Mouse (Mus musculus): Measurements from ENCODE around the gene Gimd1. TPM values are rescaled to one million over a fixed set of nuclear protein-coding genes. Genes with fewer than 3 reads are reported as not detected.

Gimd1 gene
- polyA plus RNA-seq, 1 experiment from 2014 or later = not detected

DNA sequence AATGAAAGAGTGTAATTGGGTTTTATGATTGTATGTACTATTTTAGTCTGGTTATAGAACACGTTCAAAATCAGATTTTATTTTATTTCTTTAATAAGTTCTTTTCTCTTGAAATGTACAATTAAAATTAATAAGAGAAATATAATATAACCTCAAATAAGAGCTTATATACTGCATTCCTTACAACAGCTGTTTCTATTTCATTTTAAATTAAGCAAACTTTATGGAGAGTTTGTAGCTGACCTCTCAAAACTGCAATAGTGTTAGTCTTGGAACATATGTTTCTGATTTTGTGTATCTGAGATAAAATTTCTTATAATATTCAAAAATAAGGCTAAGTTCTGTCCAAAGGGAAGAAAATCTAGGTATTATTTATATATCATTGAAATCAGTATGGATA, 39.0 kb upstream of the Gimd1 start:
- Histone ChIP-seq H3K36me3 (ENCODE audit: insufficient read depth, low read length) (no peaks in the 10 kb centered on the region), H3K27ac (ENCODE audit: low read length) (no peak overlapping the region), H3K4me2 (replicated peaks; ENCODE audit: low read depth, low read length) (no peak overlapping the region), H3K9ac (replicated peaks; ENCODE audit: low read depth) (no peak overlapping the region), H3K4me1 (ENCODE audit: insufficient read depth, low read depth, low read length) (no peaks in the 10 kb centered on the region), H3K4me3 (ENCODE audit: low read depth, low read length) (no peak overlapping the region), H3K9me3 (ENCODE audit: low read length) (no peaks in the 10 kb centered on the region), H3K27me3 (replicated peaks; ENCODE audit: insufficient read depth, low read length) (no peaks in the 10 kb centered on the region)
- DNase-seq (ENCODE audit: low spot score) = no peak
- WGBS = 48% methylated on average over 1 of the region's 1 CpGs
- no peak for TF ChIP-seq EP300 (IDR thresholded peaks at IDR 0.05)
- no peak for TF ChIP-seq CTCF (IDR thresholded peaks at IDR 0.05)
- no peak for ATAC-seq

- ATAC-seq (no peak), DNase-seq (ENCODE audit: low spot score) (peak; percentile 16)
- Histone ChIP-seq H3K27me3 (replicated peaks; ENCODE audit: insufficient read depth, low read length) (no peaks in the 10 kb centered on the region), H3K4me2 (replicated peaks; ENCODE audit: low read depth, low read length) (no peak overlapping the region), H3K27ac (ENCODE audit: low read length) (no peak overlapping the region), H3K9ac (replicated peaks; ENCODE audit: low read depth) (no peak overlapping the region), H3K4me3 (ENCODE audit: low read depth, low read length) (no peak overlapping the region), H3K9me3 (ENCODE audit: low read length) (no peaks in the 10 kb centered on the region), H3K4me1 (ENCODE audit: insufficient read depth, low read depth, low read length) (no peaks in the 10 kb centered on the region), H3K36me3 (ENCODE audit: insufficient read depth, low read length) (no peaks in the 10 kb centered on the region)
- WGBS = 24% methylated on average over 8 of the region's 8 CpGs
- no peak for TF ChIP-seq EP300 (IDR thresholded peaks at IDR 0.05)
- peak; percentile 36 for TF ChIP-seq CTCF (IDR thresholded peaks at IDR 0.05)
These were observed 879 bp upstream of the Gimd1 start for GRCm38 (mm10) chr3:132628741-132629140.

GRCm38 (mm10) chr3:132633261-132633660, 3.6 kb downstream of the Gimd1 start:
- Histone ChIP-seq H3K4me1 (ENCODE audit: insufficient read depth, low read depth, low read length) (no peaks in the 10 kb centered on the region), H3K9ac (replicated peaks; ENCODE audit: low read depth) (no peak overlapping the region), H3K4me3 (ENCODE audit: low read depth, low read length) (no peak overlapping the region), H3K27ac (ENCODE audit: low read length) (no peak overlapping the region), H3K36me3 (ENCODE audit: insufficient read depth, low read length) (no peaks in the 10 kb centered on the region), H3K27me3 (replicated peaks; ENCODE audit: insufficient read depth, low read length) (no peaks in the 10 kb centered on the region), H3K9me3 (ENCODE audit: low read length) (no peaks in the 10 kb centered on the region), H3K4me2 (replicated peaks; ENCODE audit: low read depth, low read length) (no peak overlapping the region)
- TF ChIP-seq EP300 (IDR thresholded peaks at IDR 0.05) (no peak), CTCF (IDR thresholded peaks at IDR 0.05) (no peak)
- ATAC-seq (no peak), DNase-seq (ENCODE audit: low spot score) (no peak)
- WGBS = 51% methylated on average over 2 of the region's 2 CpGs

- Histone ChIP-seq H3K9ac (replicated peaks; ENCODE audit: low read depth) (no peak overlapping the region), H3K4me1 (ENCODE audit: insufficient read depth, low read depth, low read length) (no peaks in the 10 kb centered on the region), H3K4me3 (ENCODE audit: low read depth, low read length) (no peak overlapping the region), H3K4me2 (replicated peaks; ENCODE audit: low read depth, low read length) (no peak overlapping the region), H3K9me3 (ENCODE audit: low read length) (no peaks in the 10 kb centered on the region), H3K27me3 (replicated peaks; ENCODE audit: insufficient read depth, low read length) (no peaks in the 10 kb centered on the region), H3K36me3 (ENCODE audit: insufficient read depth, low read length) (no peaks in the 10 kb centered on the region), H3K27ac (ENCODE audit: low read length) (no peak overlapping the region)
- TF ChIP-seq CTCF (IDR thresholded peaks at IDR 0.05) (no peak), EP300 (IDR thresholded peaks at IDR 0.05) (no peak)
- ATAC-seq (no peak), DNase-seq (ENCODE audit: low spot score) (no peak)
- 73% methylated on average over 3 of the region's 3 CpGs for whole genome bisulfite sequencing
These were observed 7.5 kb downstream of the Gimd1 start for GRCm38 (mm10) chr3:132637080-132637479.

GRCm38 (mm10) chr3:132644071-132644470, 14.5 kb downstream of the Gimd1 start:
- ATAC-seq (no peak), DNase-seq (ENCODE audit: low spot score) (no peak)
- H3K27ac ChIP-seq (ENCODE audit: low read length) = no peak overlapping the region
- TF ChIP-seq CTCF (IDR thresholded peaks at IDR 0.05) (no peak), EP300 (IDR thresholded peaks at IDR 0.05) (no peak)
- H3K4me1 ChIP-seq (ENCODE audit: insufficient read depth, low read depth, low read length) = no peaks in the 10 kb centered on the region
- H3K27me3 ChIP-seq (replicated peaks; ENCODE audit: insufficient read depth, low read length) = no peaks in the 10 kb centered on the region
- no peaks in the 10 kb centered on the region for H3K9me3 ChIP-seq (ENCODE audit: low read length)
- no peak overlapping the region for H3K4me2 ChIP-seq (replicated peaks; ENCODE audit: low read depth, low read length)
- no peaks in the 10 kb centered on the region for H3K36me3 ChIP-seq (ENCODE audit: insufficient read depth, low read length)
- 56% methylated on average over 4 of the region's 4 CpGs for WGBS
- H3K9ac ChIP-seq (replicated peaks; ENCODE audit: low read depth) = no peak overlapping the region
- H3K4me3 ChIP-seq (ENCODE audit: low read depth, low read length) = no peak overlapping the region

DNA sequence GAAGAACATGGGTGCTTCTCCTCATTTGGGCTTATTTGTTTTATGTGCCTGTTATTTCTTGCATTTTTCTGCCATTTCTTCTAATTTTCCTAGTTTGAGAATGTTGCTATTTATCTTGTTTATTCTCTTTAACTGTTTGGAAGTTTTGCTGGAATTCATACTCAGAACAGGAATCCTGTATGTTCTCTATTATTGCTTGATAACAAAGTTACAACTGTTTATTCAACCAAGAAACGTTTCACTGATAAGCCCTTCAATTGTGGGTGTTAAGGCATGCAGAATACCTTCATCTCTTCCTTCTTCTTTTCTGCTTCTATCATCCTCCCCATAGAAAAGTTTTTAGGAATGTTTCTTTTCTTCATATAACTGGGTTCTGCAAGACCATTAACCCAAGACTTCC, 17.2 kb downstream of the Gimd1 start:
- H3K4me3 ChIP-seq (ENCODE audit: low read depth, low read length) = no peak overlapping the region
- H3K4me1 ChIP-seq (ENCODE audit: insufficient read depth, low read depth, low read length) = no peaks in the 10 kb centered on the region
- no peak for ATAC-seq
- H3K4me2 ChIP-seq (replicated peaks; ENCODE audit: low read depth, low read length) = no peak overlapping the region
- no peaks in the 10 kb centered on the region for H3K36me3 ChIP-seq (ENCODE audit: insufficient read depth, low read length)
- WGBS = 15% methylated on average over 1 of the region's 1 CpGs
- TF ChIP-seq EP300 (IDR thresholded peaks at IDR 0.05) (no peak), CTCF (IDR thresholded peaks at IDR 0.05) (no peak)
- no peak for DNase-seq (ENCODE audit: low spot score)
- H3K9ac ChIP-seq (replicated peaks; ENCODE audit: low read depth) = no peak overlapping the region
- H3K9me3 ChIP-seq (ENCODE audit: low read length) = no peaks in the 10 kb centered on the region
- H3K27ac ChIP-seq (ENCODE audit: low read length) = no peak overlapping the region
- H3K27me3 ChIP-seq (replicated peaks; ENCODE audit: insufficient read depth, low read length) = no peaks in the 10 kb centered on the region

DNA sequence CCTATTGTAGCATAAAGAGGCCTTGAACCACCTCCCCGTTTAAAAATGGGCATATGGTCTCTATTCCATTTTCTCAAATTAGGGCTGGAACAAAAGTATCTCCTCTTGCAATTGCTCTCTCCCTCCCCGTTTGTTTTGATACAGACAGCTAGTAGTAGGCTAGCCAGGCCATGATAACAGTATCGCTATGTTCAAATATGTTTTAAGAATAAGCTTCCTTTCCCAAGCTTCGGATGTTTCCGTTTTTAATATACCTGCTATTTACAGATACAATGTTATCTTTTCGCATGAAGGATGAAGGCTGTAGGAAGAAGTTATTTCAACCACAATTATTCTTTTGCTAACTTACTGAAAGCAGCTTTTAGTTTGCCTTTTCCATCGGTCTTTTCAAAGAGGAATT, 19.7 kb downstream of the Gimd1 start:
- no peak overlapping the region for H3K9ac ChIP-seq (replicated peaks; ENCODE audit: low read depth)
- DNase-seq (ENCODE audit: low spot score) = no peak
- TF ChIP-seq CTCF (IDR thresholded peaks at IDR 0.05) (no peak), EP300 (IDR thresholded peaks at IDR 0.05) (no peak)
- H3K27me3 ChIP-seq (replicated peaks; ENCODE audit: insufficient read depth, low read length) = no peaks in the 10 kb centered on the region
- WGBS = 83% methylated on average over 7 of the region's 7 CpGs
- no peaks in the 10 kb centered on the region for H3K9me3 ChIP-seq (ENCODE audit: low read length)
- H3K4me3 ChIP-seq (ENCODE audit: low read depth, low read length) = no peak overlapping the region
- no peak for ATAC-seq
- no peaks in the 10 kb centered on the region for H3K4me1 ChIP-seq (ENCODE audit: insufficient read depth, low read depth, low read length)
- H3K36me3 ChIP-seq (ENCODE audit: insufficient read depth, low read length) = no peaks in the 10 kb centered on the region
- H3K4me2 ChIP-seq (replicated peaks; ENCODE audit: low read depth, low read length) = no peak overlapping the region
- H3K27ac ChIP-seq (ENCODE audit: low read length) = no peak overlapping the region
